Mouse (Mus musculus): ENCODE measurements around the gene Dgkh.

DNA sequence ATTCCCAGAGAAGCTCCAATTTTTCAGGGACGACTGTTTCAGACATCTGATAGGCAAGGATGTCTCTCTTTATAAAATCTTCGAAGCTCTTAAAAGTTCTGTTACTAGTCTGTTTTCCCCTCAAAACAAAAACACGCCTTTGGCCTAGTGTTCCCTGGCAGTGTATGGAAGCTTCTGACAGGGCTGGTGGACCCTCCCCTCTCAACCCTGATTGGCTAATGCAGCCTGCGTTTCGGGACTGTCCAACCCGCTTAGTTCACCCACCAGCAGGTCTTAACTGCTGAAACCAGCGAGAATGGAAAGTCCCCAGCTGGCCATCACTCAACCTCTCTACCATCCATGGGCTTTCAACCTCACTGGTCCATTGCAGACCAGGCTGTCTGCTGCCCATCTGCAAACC is 91.3 kb downstream of the Dgkh start:
- TF ChIP-seq CTCF (IDR thresholded peaks at IDR 0.05; ENCODE audit: low read depth) (no peak), EP300 (IDR thresholded peaks at IDR 0.05; ENCODE audit: low read depth) (no peak)

Measured in liver, postnatal 0 days (tissue).